Mouse (Mus musculus) cerebellum, postnatal 14 days (tissue): ENCODE data around the gene Itgb1.

Experiments
- DNase-seq, 2 experiments: peaks; one replicate each; pipeline ENCODE4 v3.0.0; 2021; ENCODE audit warnings: mixed read lengths in 2 of 2

Gene Itgb1

DNA sequence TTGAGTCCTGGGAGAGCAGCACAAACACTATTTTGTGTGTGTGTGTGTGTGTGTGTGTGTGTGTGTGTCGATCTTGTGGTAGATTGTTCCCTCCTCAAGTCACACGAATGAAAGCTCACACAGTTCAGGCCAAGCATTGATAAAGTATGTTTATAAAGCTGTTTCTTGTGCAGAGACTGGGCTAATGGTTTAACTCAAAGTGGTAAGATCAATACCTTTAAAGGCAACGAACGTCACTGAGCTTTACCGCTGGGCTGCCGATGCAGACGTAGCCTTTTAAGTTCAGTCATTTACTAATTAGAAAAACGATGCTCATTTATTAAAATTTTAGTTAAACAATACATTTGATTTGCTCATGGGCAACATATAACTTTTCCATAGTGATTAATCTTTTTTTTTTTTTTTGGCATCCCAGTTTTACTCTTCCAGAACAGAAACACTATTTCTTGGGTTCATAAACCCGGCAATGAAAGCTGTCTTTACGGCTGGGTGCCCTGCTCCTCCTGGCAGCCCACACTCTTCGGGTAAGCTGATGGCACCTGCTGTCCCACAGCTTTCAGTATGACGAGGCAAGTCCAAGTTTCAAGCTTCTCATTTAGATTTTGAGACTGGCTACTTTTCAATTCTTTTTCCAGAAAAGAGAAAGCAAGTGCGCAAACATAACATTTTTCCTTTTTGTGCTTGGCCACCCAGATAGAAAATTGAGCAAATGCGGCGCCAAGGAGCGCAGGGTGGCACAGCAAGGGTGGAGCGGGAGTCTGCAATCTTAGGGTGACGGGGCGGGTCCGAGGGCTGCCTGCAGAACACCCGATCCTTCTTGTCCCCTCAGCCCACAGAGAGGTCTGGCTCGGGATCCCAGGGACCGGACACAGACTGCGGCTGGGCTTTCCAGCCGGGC is 596 bp upstream of the Itgb1 start:
- DNase-seq: peak; percentile 27 to 58

DNA sequence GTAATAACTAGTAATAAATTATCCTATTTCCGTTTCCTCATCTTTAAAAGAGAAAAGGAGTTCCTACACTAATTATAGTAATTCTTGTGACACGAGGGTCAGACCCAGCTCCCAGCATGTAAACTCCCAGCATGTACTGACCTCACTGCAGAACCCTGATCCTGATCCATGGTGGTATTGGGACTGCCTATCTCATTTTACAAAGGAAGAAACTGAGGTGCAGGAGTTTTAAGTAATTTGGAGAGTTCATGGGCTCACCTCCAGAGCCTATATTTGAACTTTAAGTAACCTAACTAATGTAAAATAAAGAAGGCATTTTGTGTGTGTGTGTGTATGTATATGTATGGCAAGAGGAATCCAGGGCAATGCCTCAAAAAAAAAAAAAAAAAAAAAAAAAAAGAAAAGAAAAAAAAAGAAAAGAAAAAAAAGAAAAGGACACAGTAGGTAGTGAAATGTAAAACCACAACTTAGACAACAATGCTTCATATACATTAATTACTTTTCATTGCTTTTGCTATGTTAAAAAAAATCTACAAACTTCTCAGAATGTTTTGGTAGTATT is 1.1 kb downstream of the Itgb1 start:
- no peak for DNase-seq

GRCm38 (mm10) chr8:128688679-128689078 is 3.2 kb downstream of the Itgb1 start:
- no peak for DNase-seq

- DNase-seq: no peak
These were observed 4.6 kb downstream of the Itgb1 start for GRCm38 (mm10) chr8:128690056-128690455.

- DNase-seq: no peak
These were observed 11.4 kb downstream of the Itgb1 start for GRCm38 (mm10) chr8:128696701-128697397.

DNA sequence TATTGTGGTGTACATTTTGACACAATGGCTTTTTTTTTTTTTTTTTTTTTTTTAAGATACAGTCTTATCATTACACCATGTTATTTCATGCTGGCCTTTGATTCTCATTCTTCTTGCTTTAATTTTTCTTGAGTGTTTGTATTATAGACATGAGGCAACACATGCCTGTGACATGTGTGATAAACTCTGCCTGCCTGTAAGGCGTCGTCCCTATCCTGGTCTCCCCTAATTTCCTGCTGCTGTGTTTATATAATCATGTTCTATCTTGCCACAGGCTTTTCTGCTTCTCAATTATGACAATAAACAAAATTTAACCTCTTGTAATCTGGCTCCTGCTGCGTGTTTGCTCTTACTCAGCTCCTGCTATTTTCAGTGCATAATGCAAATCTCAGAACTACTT is 12.5 kb downstream of the Itgb1 start:
- DNase-seq: no peak

GRCm38 (mm10) chr8:128704376-128704775 is 18.9 kb downstream of the Itgb1 start:
- no peak for DNase-seq

GRCm38 (mm10) chr8:128704836-128705235 is 19.4 kb downstream of the Itgb1 start:
- no peak for DNase-seq

DNA sequence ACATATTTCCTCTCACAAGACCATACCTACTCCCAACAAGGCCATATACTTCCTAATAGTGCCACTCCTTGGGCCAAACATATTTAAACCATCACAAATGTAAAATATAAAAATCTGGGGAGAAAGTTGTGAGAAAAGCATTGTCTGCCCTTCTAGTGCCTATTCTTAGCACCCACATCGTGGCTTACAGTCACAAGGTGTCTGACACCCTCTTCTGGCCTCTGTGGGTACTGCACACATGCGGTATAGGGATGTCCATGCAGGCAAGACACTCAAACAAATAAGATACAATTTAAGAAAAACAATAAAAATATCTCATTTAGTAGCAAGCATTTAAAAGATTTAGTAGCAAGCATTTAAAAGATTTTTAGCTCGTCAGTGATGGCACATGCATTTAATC is 23.8 kb downstream of the Itgb1 start:
- DNase-seq: peak; percentile 80 to 91

DNA sequence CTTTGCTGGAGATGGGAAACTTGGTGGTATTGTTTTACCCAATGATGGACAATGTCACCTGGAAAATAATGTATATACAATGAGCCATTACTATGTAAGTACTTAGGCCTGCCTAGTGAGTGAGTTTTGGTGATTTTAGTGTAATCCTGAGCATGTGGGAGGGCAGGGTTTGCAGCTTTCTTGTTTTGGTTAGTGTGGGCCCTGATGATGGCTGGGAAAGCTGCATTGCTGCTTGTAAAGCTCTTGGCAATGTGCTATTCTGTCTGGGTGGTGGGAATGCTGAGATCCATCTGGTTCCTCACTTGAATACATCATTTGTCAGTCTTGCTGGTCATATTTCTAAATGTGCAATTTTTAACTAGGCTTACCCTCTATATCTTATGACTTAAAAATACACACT is 30.7 kb downstream of the Itgb1 start:
- no peak for DNase-seq

GRCm38 (mm10) chr8:128724819-128725218 is 39.4 kb downstream of the Itgb1 start:
- DNase-seq: peak; percentile 34

DNA sequence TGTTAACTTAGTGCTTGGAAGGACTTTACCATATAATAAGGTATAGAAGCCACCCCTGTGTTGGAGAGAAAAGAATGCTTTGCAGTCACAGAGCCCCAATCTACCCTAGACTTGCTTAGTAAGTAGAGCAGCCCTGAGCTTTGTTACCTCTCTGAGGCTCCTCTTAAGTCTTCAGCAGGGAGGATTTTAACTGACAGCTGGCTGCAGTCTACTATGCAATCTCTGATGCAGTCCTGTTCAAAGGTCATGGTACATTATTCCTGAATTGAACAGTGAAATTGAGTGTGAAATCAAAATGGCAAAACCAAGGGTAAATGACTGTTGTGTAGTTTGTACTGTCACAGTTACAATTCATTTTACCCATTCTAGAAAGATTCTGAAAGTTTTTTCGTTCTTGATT is 41.8 kb downstream of the Itgb1 start:
- DNase-seq: no peak

DNA sequence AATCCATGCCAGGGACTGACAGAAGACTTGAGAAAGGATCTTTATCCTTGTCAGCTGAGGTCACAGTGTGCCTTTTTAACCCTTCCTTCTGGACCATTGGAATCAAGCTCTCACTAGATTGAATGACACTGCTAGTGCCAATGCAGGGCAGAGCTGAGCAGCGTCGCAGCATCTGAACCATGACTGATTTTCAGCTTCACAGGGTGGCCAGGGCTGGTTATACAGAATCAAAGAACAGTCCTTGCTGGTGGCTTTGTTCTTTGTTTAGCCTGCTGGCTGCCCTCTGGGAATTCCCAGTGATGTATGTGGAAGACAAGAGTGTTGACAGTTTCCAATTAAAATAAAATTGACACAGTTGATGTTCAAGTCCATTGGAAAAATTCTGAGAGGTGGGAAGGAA is 46.8 kb downstream of the Itgb1 start:
- no peak for DNase-seq

DNA sequence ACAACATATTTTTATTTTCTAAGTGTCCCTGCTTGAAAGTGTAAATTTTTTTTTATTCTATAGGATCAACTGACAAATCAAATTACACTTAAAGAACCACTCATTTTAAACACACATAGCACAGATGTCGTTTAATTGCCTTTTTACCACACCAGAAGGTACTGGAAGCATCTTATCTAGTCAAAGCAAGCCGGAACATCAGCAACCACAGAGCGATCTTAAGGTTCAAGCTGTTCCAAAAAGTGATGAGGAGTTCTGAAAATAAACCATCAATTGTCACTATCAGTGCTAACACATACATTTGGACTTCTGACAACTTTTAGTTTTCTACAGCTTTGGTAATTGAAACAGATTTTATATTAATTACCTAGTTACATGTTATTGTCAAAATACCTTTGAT is 48.7 kb downstream of the Itgb1 start:
- no peak for DNase-seq

- no peak for DNase-seq
These were observed 50.2 kb downstream of the Itgb1 start for GRCm38 (mm10) chr8:128735692-128736091.
